Mouse (Mus musculus) liver, embryonic 14.5 days (tissue): ENCODE measurements around the gene 4930524B15Rik. TPM values are rescaled to one million over a fixed set of nuclear protein-coding genes. Genes with fewer than 3 reads are reported as not detected.

ENCODE experiments used
- ATAC-seq: fragments of 200-750 bp; cut with Nextera tagmentation; 2 replicates; pipeline ENCODE4 v1.8.0; 2017; ENCODE audit warnings: moderate number of reproducible peaks, mild to moderate bottlenecking, moderate library complexity; ENCODE audit not compliant: insufficient read depth
- DNase-seq, 3 experiments: peaks; one replicate each; pipeline ENCODE4 v3.0.0-alpha.2; 2012 to 2013; ENCODE audit warnings: low read depth in 3 of 3, low spot score in 3 of 3
- H3K27ac ChIP-seq: fragments of 300-500 bp; sonication (generic); 2 replicates; pipeline ENCODE4 v1.5.1; 2014; ENCODE audit warnings: moderate library complexity, mild to moderate bottlenecking, control low read depth, inconsistent platforms
- H3K27me3 ChIP-seq: fragments of 300-500 bp; sonication (generic); 2 replicates; pipeline ENCODE4 v1.6.1; 2014; ENCODE audit warnings: mild to moderate bottlenecking, low read length, moderate library complexity; ENCODE audit not compliant: control insufficient read depth, insufficient read depth
- H3K36me3 ChIP-seq: fragments of 300-500 bp; sonication (generic); replicated peaks from 2 replicates; pipeline ENCODE4 v1.6.1; 2014; ENCODE audit warnings: low read depth; ENCODE audit not compliant: control insufficient read depth, insufficient read depth
- H3K4me1 ChIP-seq, 2 experiments: fragments of 200-500 bp in 1 of 2; fragments of 300-500 bp in 1 of 2; sonication (generic) in 1 of 2; replicated peaks; 2 replicates each; pipeline ENCODE4 v1.6.1; 2012 to 2014; ENCODE audit warnings: antibody characterized with exemption in 1 of 2, inconsistent platforms in 1 of 2, low read length in 1 of 2; ENCODE audit not compliant: control insufficient read depth in 2 of 2, insufficient read depth in 2 of 2
- H3K4me2 ChIP-seq: fragments of 300-500 bp; sonication (generic); 2 replicates; pipeline ENCODE4 v1.6.1; 2014; ENCODE audit warnings: low read depth, mild to moderate bottlenecking, control low read depth, moderate library complexity
- H3K4me3 ChIP-seq, 2 experiments: fragments of 200-500 bp in 1 of 2; fragments of 300-500 bp in 1 of 2; sonication (generic) in 1 of 2; 2 replicates each; pipeline ENCODE4 v1.5.1; 2012 to 2014; ENCODE audit warnings: low read depth in 2 of 2, low read length in 2 of 2, mild to moderate bottlenecking in 2 of 2, control low read depth in 1 of 2, inconsistent platforms in 1 of 2, moderate library complexity in 1 of 2; ENCODE audit not compliant: insufficient read depth in 1 of 2
- H3K9ac ChIP-seq: fragments of 300-500 bp; sonication (generic); replicated peaks from 2 replicates; pipeline ENCODE4 v1.6.1; 2014; ENCODE audit warnings: mild to moderate bottlenecking, control low read depth, moderate library complexity
- H3K9me3 ChIP-seq: fragments of 300-500 bp; sonication (generic); 2 replicates; pipeline ENCODE4 v1.6.1; 2016; ENCODE audit warnings: low read length, mixed read lengths; ENCODE audit not compliant: control insufficient read depth
- CTCF ChIP-seq: IDR thresholded peaks from 2 replicates; pipeline ENCODE4 v1.5.1; 2016; ENCODE audit warnings: antibody characterized with exemption, low read depth, control low read depth
- EP300 ChIP-seq: IDR thresholded peaks from 2 replicates; pipeline ENCODE4 v1.6.1; 2016; ENCODE audit warnings: antibody characterized with exemption, low read depth
- WGBS: fragments of 180-500 bp; shearing (Covaris S2); extraction: QIAGEN DNeasy Blood & Tissue Kit; methylation state at CpG from one replicate; pipeline ENCODE4 v1.1.7; 2014; ENCODE audit not compliant: insufficient replicate concordance; 5-methylcytosine and 5-hydroxymethylcytosine counted together
- polyA plus RNA-seq, 2 experiments: library from polyadenylated mRNA; depleted of rRNA in 1 of 2; stranded (reverse) in 1 of 2; unstranded in 1 of 2; fragments of >200 nt; fragmentation: Nextera tagmentation in 1 of 2; extraction: Ambion mirVana in 1 of 2; gene quantifications; 2 replicates each; pipeline versions ENCODE4 v1.2.1 to v1.2.3; 2012 to 2014

Gene 4930524B15Rik
- polyA plus RNA-seq, 2 experiments = not detected

- peak overlapping the region; percentile 85 for H3K4me2 ChIP-seq
- H3K9ac ChIP-seq = peak overlapping the region; percentile 48
- WGBS = under 1% methylated on average over 17 of the region's 17 CpGs
These were observed 16.0 kb upstream of the 4930524B15Rik start for GRCm38 (mm10) chr11:31949331-31949785.

GRCm38 (mm10) chr11:31960071-31960470 is 5.3 kb upstream of the 4930524B15Rik start:
- DNase-seq = no peak
- H3K27me3 ChIP-seq = no peaks in the 10 kb centered on the region
- H3K27ac ChIP-seq = no peak overlapping the region
- H3K9me3 ChIP-seq = no peaks in the 10 kb centered on the region
- H3K36me3 ChIP-seq = no peaks in the 10 kb centered on the region
- no peak for ATAC-seq
- H3K9ac ChIP-seq = no peak overlapping the region
- no peak for TF ChIP-seq EP300
- no peak overlapping the region for H3K4me2 ChIP-seq
- H3K4me3 ChIP-seq = no peak overlapping the region
- H3K4me1 ChIP-seq = no peaks in the 10 kb centered on the region

More at GRCm38 (mm10) chr11:31949331-31949785, 16.0 kb upstream of the 4930524B15Rik start:
- peak overlapping the region; percentile 49 to 54 for H3K4me3 ChIP-seq
- peaks cover 10 to 14% of the 10 kb centered on the region in 2 experiments for H3K4me1 ChIP-seq
- H3K36me3 ChIP-seq = no peaks in the 10 kb centered on the region
- ATAC-seq = peak; percentile 83
- no peak overlapping the region for H3K27ac ChIP-seq
- H3K9me3 ChIP-seq = no peaks in the 10 kb centered on the region
- TF ChIP-seq CTCF (peak; percentile 81), EP300 (no peak)
- no peaks in the 10 kb centered on the region for H3K27me3 ChIP-seq
- DNase-seq = peak; percentile 54 to 71 (median 55)

DNA sequence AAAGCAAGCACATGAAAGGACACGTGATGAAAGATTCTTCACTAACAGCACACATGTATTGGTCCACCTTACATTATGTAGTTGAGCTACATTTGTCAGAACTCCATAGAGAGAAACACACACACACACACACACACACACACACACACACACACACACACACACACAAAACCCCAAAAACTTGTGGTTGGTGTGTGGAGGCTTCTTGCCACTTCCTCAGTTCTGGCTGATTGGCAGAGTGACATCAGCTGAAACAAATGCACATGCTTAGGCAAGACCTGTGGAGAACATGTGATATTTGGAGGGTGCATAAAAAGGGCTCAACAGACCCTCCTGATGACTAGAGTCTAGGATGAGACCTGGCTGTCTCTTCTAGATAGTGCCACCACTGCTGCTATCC is 1.4 kb upstream of the 4930524B15Rik start:
- Histone ChIP-seq H3K9ac (no peak overlapping the region), H3K4me2 (no peak overlapping the region), H3K27me3 (no peaks in the 10 kb centered on the region), H3K4me1 (no peaks in the 10 kb centered on the region), H3K27ac (no peak overlapping the region), H3K4me3 (no peak overlapping the region), H3K36me3 (no peaks in the 10 kb centered on the region), H3K9me3 (no peaks in the 10 kb centered on the region)
- 71% methylated on average over 1 of the region's 1 CpGs for WGBS
- no peak for ATAC-seq
- TF ChIP-seq CTCF (no peak), EP300 (no peak)
- no peak for DNase-seq

DNA sequence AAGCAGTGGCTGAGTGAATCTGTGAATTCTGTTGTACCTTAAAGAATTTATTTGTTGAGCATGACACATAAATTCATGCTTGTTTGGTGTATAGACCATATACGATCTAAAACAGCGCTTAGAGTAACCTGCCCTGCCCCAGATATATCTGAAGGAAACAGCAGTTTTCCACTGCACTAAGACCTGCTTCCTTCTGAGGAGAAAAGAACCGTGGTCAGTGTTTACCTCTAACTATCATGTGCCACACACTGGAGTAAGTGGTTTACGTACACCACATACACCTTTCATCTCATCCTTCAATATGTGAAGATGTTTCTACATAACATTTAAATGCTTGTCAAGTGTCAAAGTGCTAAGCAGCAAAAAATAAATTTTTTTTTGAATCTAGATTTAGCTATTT is 8.7 kb downstream of the 4930524B15Rik start:
- no peak overlapping the region for H3K4me3 ChIP-seq
- WGBS = 17% methylated on average over 4 of the region's 4 CpGs
- ATAC-seq (no peak), DNase-seq (no peak)
- no peaks in the 10 kb centered on the region for H3K4me1 ChIP-seq
- H3K4me2 ChIP-seq = no peak overlapping the region
- no peak for TF ChIP-seq EP300
- no peak for TF ChIP-seq CTCF
- no peaks in the 10 kb centered on the region for H3K27me3 ChIP-seq
- H3K9me3 ChIP-seq = no peaks in the 10 kb centered on the region
- no peak overlapping the region for H3K9ac ChIP-seq
- no peak overlapping the region for H3K27ac ChIP-seq
- no peaks in the 10 kb centered on the region for H3K36me3 ChIP-seq

DNA sequence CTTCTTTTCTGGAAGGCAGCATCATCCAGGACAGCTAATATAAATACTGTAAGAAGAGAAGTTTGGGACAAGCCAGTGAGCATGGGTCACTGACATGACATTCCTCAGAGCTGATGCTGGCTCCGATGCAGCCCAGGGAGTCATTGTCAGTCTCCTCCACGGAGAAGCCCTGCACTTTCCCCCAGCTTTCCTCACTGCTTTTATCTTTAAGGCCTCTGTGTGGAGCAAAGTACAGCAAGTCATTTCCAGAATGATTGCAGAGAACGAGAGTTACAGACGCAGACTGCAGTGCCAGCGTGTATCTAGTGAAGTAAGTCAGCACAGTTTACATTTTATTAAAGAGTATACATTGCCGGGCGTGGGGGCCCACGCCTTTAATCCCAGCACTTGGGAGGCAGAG is 9.4 kb downstream of the 4930524B15Rik start:
- 48% methylated on average over 8 of the region's 8 CpGs for WGBS
- DNase-seq = no peak
- no peak overlapping the region for H3K9ac ChIP-seq
- H3K4me3 ChIP-seq = no peak overlapping the region
- H3K27ac ChIP-seq = no peak overlapping the region
- no peaks in the 10 kb centered on the region for H3K4me1 ChIP-seq
- H3K9me3 ChIP-seq = no peaks in the 10 kb centered on the region
- no peak for ATAC-seq
- no peak overlapping the region for H3K4me2 ChIP-seq
- no peak for TF ChIP-seq CTCF
- no peak for TF ChIP-seq EP300
- no peaks in the 10 kb centered on the region for H3K27me3 ChIP-seq
- H3K36me3 ChIP-seq = no peaks in the 10 kb centered on the region
